ENCODE assay signal across 11 mouse cellular contexts in the genomic region with DNA sequence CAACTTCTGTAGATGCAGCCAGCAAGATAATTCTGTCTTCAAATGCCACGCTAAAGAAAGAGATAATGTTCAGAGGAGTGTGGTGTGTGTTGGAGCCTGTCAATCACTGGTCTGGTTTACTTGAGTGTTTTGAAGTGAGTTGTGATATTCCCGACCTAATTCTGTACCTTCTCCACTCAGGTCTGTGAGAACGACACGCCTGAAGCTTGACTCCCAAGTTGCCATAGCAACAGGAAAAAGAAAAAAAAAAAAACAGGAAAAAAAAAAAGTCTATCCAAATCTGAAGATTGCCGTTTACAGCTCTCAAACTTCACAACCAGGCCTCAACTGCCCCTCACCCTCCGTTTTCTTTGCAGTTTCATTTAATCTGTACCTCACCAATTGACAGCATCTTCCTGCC.
"Had no signal": no experiment of that assay in that cellular context is flagged by ENCODE, and none has a peak within 500 bp of the region (broad histone marks: within the 10 kb centered on the region; RNA-seq: fewer than 3 reads in every experiment).

No protein-coding gene starts in this region.

- H3K27me3 ChIP-seq: limb, embryonic 13.5 days; neural tube, embryonic 12.5 days had no signal

- H3K4me3 ChIP-seq: limb, embryonic 13.5 days; neural tube, embryonic 12.5 days had no signal

- DNase-seq: kidney, adult 8-10 months; kidney, postnatal 25 days; layer of hippocampus, adult 9-11 months; layer of hippocampus, postnatal 36 days; left cerebral cortex, postnatal 4 days; lung, adult 18-20 months; thymus, postnatal 4 days had no signal

- H3K27ac ChIP-seq: limb, embryonic 13.5 days; liver, embryonic 14.5 days; neural tube, embryonic 12.5 days; stomach, postnatal 0 days had no signal

- H3K4me2 ChIP-seq: limb, embryonic 13.5 days; neural tube, embryonic 12.5 days had no signal

- H3K4me1 ChIP-seq: limb, embryonic 13.5 days; neural tube, embryonic 12.5 days had no signal

- H3K9ac ChIP-seq: limb, embryonic 13.5 days; liver, embryonic 14.5 days; neural tube, embryonic 12.5 days had no signal

- H3K9me3 ChIP-seq: limb, embryonic 13.5 days; neural tube, embryonic 12.5 days had no signal

- H3K36me3 ChIP-seq: limb, embryonic 13.5 days; neural tube, embryonic 12.5 days had no signal
